Mouse (Mus musculus): Measurements from ENCODE around the gene Pigx.
A peak's percentile ranks its signal among the peaks of the same experiment; 100 is the strongest.

The Pigx gene

GRCm38 (mm10) chr16:32099638-32100150 is at the start of gene Pigx, which contains the start of gene Cep19:
TSS of gene Pigx (minus strand) at chr16:32099740.
TSS of gene Cep19 (plus strand) at chr16:32099800.
- DNase-seq (ENCODE audit: low read depth) = peak; percentile 95

- DNase-seq (ENCODE audit: low read depth) = peak; percentile 33
Observed at GRCm38 (mm10) chr16:32147589-32148207, 48.2 kb upstream of the Pigx start.

- DNase-seq (ENCODE audit: low read depth) = no peak
Observed at GRCm38 (mm10) chr16:32144592-32144991, 45.1 kb upstream of the Pigx start.

- no peak for DNase-seq (ENCODE audit: low read depth)
Observed at GRCm38 (mm10) chr16:32143766-32144165, 44.2 kb upstream of the Pigx start.

DNA sequence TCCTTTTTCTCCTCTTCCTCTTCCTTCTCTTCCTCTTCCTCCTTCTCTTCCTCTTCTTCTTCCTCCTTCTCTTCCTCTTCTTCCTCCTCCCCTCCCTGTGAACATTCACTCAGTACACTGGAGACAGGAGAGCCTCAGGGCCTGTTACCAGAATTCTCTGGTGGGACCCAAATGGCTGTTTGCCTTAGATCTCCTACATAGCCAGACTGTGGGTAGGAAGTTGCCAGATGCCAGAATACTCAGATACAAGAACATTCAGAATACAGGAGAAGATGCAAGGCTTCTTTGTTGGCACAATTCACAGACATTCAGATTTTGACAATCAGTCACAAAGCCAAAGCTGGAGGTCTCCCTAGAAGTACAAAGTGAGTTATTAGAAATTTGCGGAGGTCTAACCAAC is 39.4 kb upstream of the Pigx start:
- no peak for DNase-seq (ENCODE audit: low read depth)

DNA sequence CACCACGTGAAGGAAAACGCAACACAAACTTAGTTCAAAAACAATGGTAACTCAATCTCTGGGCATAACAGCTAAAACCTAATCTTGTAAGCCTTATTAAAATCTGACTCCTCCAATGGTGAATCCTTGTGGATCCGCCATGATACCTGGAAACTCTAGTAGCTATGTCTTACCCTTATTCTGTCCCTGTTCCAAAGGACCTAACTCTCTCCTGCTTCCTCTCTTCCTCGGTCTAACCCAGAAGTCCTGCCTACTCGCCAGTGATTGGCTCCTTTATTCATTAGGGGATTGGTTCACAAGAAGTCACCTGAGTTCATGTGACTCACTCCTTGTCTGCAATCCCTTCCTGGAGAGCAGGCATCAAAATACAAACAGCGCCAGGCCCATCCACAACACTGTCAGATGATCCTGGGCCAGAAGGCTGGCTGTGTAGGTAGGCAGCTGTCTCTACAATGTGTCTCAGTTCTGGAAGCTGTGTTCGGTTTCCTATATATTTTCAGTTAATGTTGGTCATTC is 36.4 kb upstream of the Pigx start:
- DNase-seq (ENCODE audit: low read depth) = peak; percentile 24

GRCm38 (mm10) chr16:32133148-32133547 is 33.6 kb upstream of the Pigx start:
- no peak for DNase-seq (ENCODE audit: low read depth)

DNA sequence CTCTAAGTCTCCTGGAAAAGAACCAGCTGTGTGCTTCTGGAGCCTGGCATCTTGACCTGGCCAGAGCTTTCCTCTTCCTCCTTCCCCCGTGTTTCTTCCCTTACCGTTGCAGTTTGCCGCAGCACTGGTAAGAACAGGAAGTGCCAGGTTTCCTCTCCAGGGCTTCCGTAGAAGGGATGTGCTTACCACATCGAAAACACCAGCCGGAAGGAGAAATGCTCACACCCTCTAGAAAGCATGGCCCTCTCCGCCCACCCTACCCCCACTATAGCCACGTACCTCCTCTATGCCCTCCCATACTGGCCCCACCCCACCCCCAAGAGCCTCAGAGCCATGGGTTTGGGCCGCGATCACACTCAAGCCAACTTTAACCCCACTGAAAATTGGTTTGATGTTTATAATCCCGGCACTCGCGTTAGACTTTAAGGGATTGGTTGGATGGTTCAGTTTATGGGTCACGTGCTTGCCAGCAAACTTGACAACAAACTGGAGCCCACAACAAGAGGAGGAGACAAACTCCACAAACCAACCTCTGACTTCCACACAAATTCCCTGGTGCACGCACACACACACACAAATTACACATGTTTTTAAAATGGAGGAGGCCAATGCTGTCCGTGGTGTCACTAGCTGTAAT is 30.8 kb upstream of the Pigx start:
- DNase-seq (ENCODE audit: low read depth) = no peak

- DNase-seq (ENCODE audit: low read depth) = no peak
Observed at GRCm38 (mm10) chr16:32129449-32130189, 30.1 kb upstream of the Pigx start.

DNA sequence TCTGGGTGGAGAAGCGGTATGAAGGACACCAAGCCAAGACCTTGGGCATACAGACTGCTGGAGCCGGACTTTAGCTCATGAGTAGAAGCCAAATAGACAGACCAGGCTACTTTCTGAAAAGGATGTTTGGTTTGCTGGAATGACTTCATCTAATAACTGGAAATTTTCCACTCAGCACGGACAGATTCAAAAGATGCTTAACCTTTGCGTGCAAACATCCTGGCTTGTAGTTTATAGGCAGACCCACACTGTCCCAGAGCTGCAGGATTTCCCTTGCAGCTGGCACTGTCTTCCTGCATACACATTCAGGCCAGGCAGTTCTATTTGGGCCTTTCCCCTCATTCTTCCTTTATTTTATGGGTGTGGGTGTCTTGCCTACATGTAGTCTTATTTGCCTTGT is 27.5 kb upstream of the Pigx start:
- no peak for DNase-seq (ENCODE audit: low read depth)

- no peak for DNase-seq (ENCODE audit: low read depth)
Observed at GRCm38 (mm10) chr16:32125364-32125763, 25.8 kb upstream of the Pigx start.

GRCm38 (mm10) chr16:32124444-32125335 is 25.1 kb upstream of the Pigx start:
- no peak for DNase-seq (ENCODE audit: low read depth)

DNA sequence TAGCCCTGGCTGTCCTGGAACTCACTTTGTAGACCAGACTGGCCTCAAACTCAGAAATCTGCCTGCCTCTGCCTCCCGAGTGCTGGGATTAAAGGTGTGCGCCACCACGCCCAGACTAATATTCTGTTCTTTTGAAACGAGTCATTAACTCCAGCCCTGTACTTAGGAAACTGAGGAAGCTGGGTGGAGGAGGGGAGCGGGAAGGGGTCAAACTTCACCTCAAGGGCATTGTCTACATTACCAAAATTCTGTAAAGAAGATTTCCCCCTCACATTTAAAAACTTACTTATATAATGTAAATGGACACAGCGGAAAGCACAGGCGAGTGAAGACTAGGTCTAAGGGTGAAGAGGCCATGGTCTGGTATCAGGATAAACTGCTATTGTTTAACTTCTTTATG is 24.5 kb upstream of the Pigx start:
- no peak for DNase-seq (ENCODE audit: low read depth)

DNA sequence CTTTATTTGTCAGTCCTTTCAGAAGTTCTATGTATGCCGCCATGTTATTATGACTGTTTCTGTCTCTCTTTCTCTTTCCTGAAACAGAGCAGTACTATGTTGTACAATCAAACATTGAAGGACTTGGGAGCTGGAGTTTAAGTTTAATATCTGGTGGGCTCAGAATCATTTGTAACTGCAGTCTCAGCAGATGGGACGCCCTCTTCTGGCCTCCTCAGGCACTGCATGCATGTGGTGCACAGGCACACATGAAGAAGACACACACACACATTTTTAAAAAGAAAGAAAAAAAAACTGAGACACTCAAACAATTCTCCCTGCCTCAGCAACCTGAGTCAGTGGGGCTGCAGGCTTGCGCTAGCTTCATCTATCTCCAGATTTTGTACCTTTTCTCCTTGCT is 20.9 kb upstream of the Pigx start:
- DNase-seq (ENCODE audit: low read depth) = no peak

DNA sequence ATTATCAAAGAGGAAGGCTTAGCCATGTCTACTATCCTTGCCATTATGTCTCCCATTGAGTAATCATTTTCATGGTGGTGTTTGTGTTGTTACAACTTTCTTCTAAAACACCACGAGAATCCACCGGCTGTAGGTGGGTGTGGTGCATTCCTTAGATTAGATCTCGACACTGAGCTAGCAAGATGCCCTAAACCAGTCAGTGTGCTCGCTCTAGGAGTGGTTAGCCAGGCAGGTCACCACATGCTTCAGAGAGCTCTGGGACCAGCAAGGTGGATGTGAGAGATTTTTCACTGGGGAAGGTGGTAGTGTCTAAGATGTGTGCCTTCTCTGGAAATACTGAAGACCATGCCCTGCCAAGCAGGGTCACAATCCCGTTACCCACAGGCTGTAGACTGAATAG is 16.6 kb upstream of the Pigx start:
- no peak for DNase-seq (ENCODE audit: low read depth)

DNA sequence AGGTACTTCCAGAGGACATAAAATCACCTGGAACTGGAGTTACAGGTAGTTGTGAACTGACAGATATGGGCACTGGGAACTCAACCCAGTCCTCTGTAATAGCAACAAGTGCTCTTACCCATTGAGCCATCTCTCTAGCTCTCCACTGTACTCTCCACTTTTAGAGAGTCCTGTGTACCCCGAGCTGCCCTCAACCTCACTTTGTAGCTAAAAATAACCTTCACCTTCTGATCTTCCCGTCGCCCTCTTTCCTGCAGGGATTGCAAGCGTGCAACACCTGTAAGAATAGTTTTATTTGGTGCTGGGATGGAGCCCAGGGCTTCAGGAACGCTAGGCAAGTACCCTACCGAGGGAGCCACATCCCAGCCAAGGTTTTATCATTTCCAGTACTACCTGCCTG is 16.2 kb upstream of the Pigx start:
- DNase-seq (ENCODE audit: low read depth) = no peak

GRCm38 (mm10) chr16:32114968-32115695 is 15.6 kb upstream of the Pigx start:
- DNase-seq (ENCODE audit: low read depth) = peak; percentile 90

DNA sequence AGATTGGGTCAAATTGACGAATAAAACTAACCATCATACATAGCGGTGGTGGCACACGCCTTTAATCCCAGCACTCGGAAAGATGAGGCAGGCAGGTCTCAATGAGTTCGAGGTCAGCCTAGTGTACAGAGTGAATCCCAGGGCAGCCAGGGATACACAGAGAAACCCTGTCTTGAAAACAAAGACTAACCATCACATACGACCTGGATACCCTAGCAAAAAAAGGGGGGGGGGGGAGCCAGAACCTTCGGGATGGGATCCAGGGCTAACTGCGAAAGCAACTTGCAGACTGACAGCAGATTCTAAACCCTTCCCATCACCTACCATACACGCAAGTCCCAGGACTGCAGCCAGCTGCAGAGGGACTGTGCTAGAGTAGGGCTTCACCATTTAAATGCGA is 14.9 kb upstream of the Pigx start:
- DNase-seq (ENCODE audit: low read depth) = no peak

GRCm38 (mm10) chr16:32113541-32114218 is 14.1 kb upstream of the Pigx start:
- peak; percentile 24 for DNase-seq (ENCODE audit: low read depth)

GRCm38 (mm10) chr16:32110951-32111699 is 11.6 kb upstream of the Pigx start:
- peak; percentile 32 for DNase-seq (ENCODE audit: low read depth)

All from NIH3T3 (cell line).